Mouse (Mus musculus): ENCODE results near the gene Mgmt. TPM values are rescaled to one million over a fixed set of nuclear protein-coding genes. Genes with fewer than 3 reads are reported as not detected.

The Mgmt gene
- total RNA-seq (2023; ENCODE audit: inconsistent age): 3.1 to 4.4 TPM (median 4.2 TPM) in 4 replicates

DNA sequence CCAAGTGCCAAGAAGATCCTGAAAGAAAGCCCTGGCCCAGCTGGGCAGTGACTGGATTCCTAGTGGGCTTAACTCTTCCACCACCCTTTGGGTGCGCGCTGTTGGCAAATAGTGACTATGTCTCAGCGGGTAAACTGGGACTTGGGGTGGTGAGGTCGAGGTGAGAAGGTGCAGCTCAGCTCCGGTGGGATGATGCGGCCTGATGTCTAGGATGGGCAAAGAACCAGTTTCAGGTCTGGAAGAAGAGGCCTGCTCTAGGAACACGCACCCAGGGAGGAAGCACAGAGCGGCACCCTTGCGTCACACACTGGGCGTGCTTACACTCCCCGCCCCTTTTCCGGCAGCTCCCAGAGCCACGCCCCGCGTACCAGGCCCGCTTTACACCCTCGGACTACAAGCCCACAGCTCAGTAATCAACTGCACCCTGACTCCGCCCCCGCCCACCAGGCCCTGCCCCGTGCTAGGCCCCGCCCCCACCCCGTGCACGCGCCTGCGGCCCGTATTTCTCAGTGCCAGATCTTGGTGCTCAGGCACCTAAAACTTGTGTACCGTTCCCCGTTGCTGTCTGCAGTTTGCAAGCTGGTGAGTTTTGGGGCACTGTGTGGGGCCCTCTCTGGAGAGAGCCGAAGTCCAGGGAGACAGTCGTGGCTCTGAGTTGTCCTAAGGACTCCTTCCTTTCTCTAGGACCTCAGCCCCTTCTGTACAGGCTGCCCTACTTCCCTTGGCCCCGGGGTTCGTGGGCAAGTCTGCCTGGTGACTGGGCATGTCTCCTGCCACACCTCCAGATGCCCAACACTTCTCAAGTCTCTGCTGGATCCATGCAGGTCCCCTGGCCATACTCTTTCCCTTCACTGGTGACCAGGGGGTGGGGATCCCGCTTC lies at the start of gene Mgmt:
Gene Mgmt, plus strand, starts transcription at position 509 of the 881 bp plus-strand sequence.

